Mouse (Mus musculus) heart, adult 2 months (tissue): ENCODE measurements around the gene Doc2g. TPM values are rescaled to one million over a fixed set of nuclear protein-coding genes. Genes with fewer than 3 reads are reported as not detected.
"Not testable (repeated sequence)": the region's sequence is repeated elsewhere in the genome, so short reads cannot be mapped to it uniquely, and the experiment has no call there.

Experiments used
- DNase-seq, 2 experiments: peaks; one replicate each; pipeline ENCODE4 v3.0.0; 2021
- H3K27ac ChIP-seq: fragments of 200-600 bp; 2 replicates; pipeline ENCODE4 v1.8.1; 2022
- H3K27me3 ChIP-seq: fragments of 200-500 bp; 2 replicates; pipeline ENCODE4 v1.6.1; 2012; ENCODE audit warnings: mild to moderate bottlenecking, low read length, inconsistent platforms, mixed read lengths; ENCODE audit not compliant: control insufficient read depth, insufficient read depth
- H3K36me3 ChIP-seq: fragments of 200-500 bp; 2 replicates; pipeline ENCODE4 v1.6.1; 2012; ENCODE audit warnings: low read length, inconsistent platforms; ENCODE audit not compliant: control insufficient read depth, insufficient read depth
- H3K4me1 ChIP-seq: fragments of 200-500 bp; 2 replicates; pipeline ENCODE4 v1.6.1; 2011; ENCODE audit warnings: low read length; ENCODE audit not compliant: control insufficient read depth, insufficient read depth
- H3K4me3 ChIP-seq: fragments of 200-600 bp; 2 replicates; pipeline ENCODE4 v1.8.1; 2022
- H3K79me2 ChIP-seq: fragments of 200-500 bp; replicated peaks from 2 replicates; pipeline ENCODE4 v1.6.1; 2012; ENCODE audit warnings: mild to moderate bottlenecking, inconsistent platforms, low read length, moderate library complexity, mixed read lengths; ENCODE audit not compliant: control insufficient read depth, insufficient read depth
- H3K9ac ChIP-seq: fragments of 200-500 bp; 2 replicates; pipeline ENCODE4 v1.6.1; 2012; ENCODE audit warnings: low read depth, mild to moderate bottlenecking, control low read depth, inconsistent platforms, low read length, mixed read lengths
- CTCF ChIP-seq: fragments of 200-600 bp; IDR thresholded peaks from 2 replicates; pipeline ENCODE4 v1.8.1; 2022; ENCODE audit warnings: antibody characterized with exemption, mild to moderate bottlenecking, moderate library complexity
- EP300 ChIP-seq: fragments of 200-500 bp; IDR thresholded peaks from 2 replicates; pipeline ENCODE4 v1.6.1; 2011; ENCODE audit warnings: low read depth, low read length, control low read depth; ENCODE audit not compliant: insufficient read depth
- POLR2A ChIP-seq: fragments of 200-500 bp; IDR thresholded peaks from 2 replicates; pipeline ENCODE4 v1.6.1; 2011; ENCODE audit warnings: mild to moderate bottlenecking, low read depth, low read length, control low read depth; ENCODE audit not compliant: insufficient read depth
- WGBS: fragments of 180-500 bp; shearing (Covaris S2); methylation state at CpG from one replicate; pipeline ENCODE4 v1.1.7; 2018; 5-methylcytosine and 5-hydroxymethylcytosine counted together
- intact Hi-C: fragments of 180-260 bp; cut with DNase I; formaldehyde crosslinking; loops from one replicate; pipeline ENCODE4 v1.15.1; 2025
- polyA plus RNA-seq: library from polyadenylated mRNA; depleted of rRNA; stranded (reverse); fragments of >200 nt; gene quantifications from 2 replicates; pipeline ENCODE4 v1.2.3, GENCODE M21; 2012
- total RNA-seq, 2 experiments: library from RNA; stranded (reverse); gene quantifications; 2 replicates each; pipeline ENCODE4 v1.2.3; 2021

Doc2g gene
- total and polyA plus RNA-seq, 3 experiments: 193 to 597 (median 236) TPM

GRCm38 (mm10) chr19:3972229-3972628, 30.9 kb upstream of the Doc2g start, which contains the start of gene Aldh3b2:
Gene Aldh3b2 (plus strand): TSS chr19:3972328.
- Histone ChIP-seq H3K79me2 (no peaks in the 10 kb centered on the region), H3K27ac (no peak within 1 kb of the TSS), H3K4me3 (no peak within 1 kb of the TSS), H3K27me3 (no peaks in the 10 kb centered on the region), H3K36me3 (no peaks in the 10 kb centered on the region), H3K9ac (no peak within 1 kb of the TSS), H3K4me1 (no peaks in the 10 kb centered on the region)
- intact Hi-C loops: no loop called here
- TF ChIP-seq POLR2A (no peak), CTCF (no peak), EP300 (no peak)
- 63% methylated on average over 9 of the region's 9 CpGs for WGBS
- DNase-seq: no peak

- H3K27ac ChIP-seq, H3K4me3 ChIP-seq, H3K9ac ChIP-seq, DNase-seq, H3K27me3 ChIP-seq, H3K79me2 ChIP-seq, H3K4me1 ChIP-seq, intact Hi-C loops, H3K36me3 ChIP-seq: not testable (repeated sequence)
- 81% methylated on average over 6 of the region's 6 CpGs for WGBS
Measured at GRCm38 (mm10) chr19:3974608-3975007, 28.5 kb upstream of the Doc2g start.

- TF ChIP-seq CTCF: no peak
- TF ChIP-seq EP300: no peak
- TF ChIP-seq POLR2A: no peak
- Histone ChIP-seq H3K79me2 (no peaks in the 10 kb centered on the region), H3K9ac (no peak overlapping the region), H3K4me3 (no peak overlapping the region), H3K27ac (no peak overlapping the region), H3K36me3 (no peaks in the 10 kb centered on the region), H3K27me3 (no peaks in the 10 kb centered on the region), H3K4me1 (peaks cover 1% of the 10 kb centered on the region; the same call in 1 of the 2 replicates)
- intact Hi-C loops: no loop called here
- WGBS: 79% methylated on average over 2 of the region's 2 CpGs
- DNase-seq: no peak
Measured at GRCm38 (mm10) chr19:3975866-3976265, 27.2 kb upstream of the Doc2g start.

GRCm38 (mm10) chr19:3980309-3980708, 22.8 kb upstream of the Doc2g start:
- peak; percentile 93 for TF ChIP-seq CTCF
- no peak for TF ChIP-seq POLR2A
- DNase-seq: peak; percentile 65 to 67
- WGBS: 11% methylated on average over 4 of the region's 4 CpGs
- Histone ChIP-seq H3K4me3 (no peak overlapping the region), H3K36me3 (no peaks in the 10 kb centered on the region), H3K27ac (no peak overlapping the region), H3K4me1 (peaks cover 10% of the 10 kb centered on the region), H3K79me2 (no peaks in the 10 kb centered on the region), H3K9ac (no peak overlapping the region), H3K27me3 (no peaks in the 10 kb centered on the region)
- intact Hi-C loops: loop anchor here (1.0 to 10.0 kb wide), 5 partner anchors 34 to 376 kb away; partner anchors contain the start of gene Chka

- H3K9ac ChIP-seq: no peak overlapping the region
- peaks cover 15% of the 10 kb centered on the region for H3K4me1 ChIP-seq
- H3K79me2 ChIP-seq: no peaks in the 10 kb centered on the region
- H3K27me3 ChIP-seq: no peaks in the 10 kb centered on the region
- intact Hi-C loops: loop anchor here (1.0 to 10.0 kb wide), 5 partner anchors 35 to 376 kb away; partner anchors contain the start of gene Chka
- no peak overlapping the region for H3K27ac ChIP-seq
- no peak for DNase-seq
- TF ChIP-seq CTCF (no peak), EP300 (no peak), POLR2A (no peak)
- no peak overlapping the region for H3K4me3 ChIP-seq
- no peaks in the 10 kb centered on the region for H3K36me3 ChIP-seq
- 70% methylated on average over 9 of the region's 9 CpGs for WGBS
Measured at GRCm38 (mm10) chr19:3980917-3981316, 22.2 kb upstream of the Doc2g start.

- 65% methylated on average over 9 of the region's 9 CpGs for WGBS
- Histone ChIP-seq H3K4me1 (peaks cover 27% of the 10 kb centered on the region), H3K4me3 (no peak overlapping the region), H3K27ac (no peak overlapping the region), H3K9ac (no peak overlapping the region), H3K27me3 (no peaks in the 10 kb centered on the region), H3K79me2 (no peaks in the 10 kb centered on the region), H3K36me3 (peaks cover 3% of the 10 kb centered on the region; the same call in 1 of the 2 replicates)
- TF ChIP-seq POLR2A (no peak), CTCF (no peak), EP300 (no peak)
- intact Hi-C loops: loop anchor here (5.0 to 10.0 kb wide), 4 partner anchors 131 to 379 kb away; partner anchors contain the start of gene Chka
- DNase-seq: no peak
Measured at GRCm38 (mm10) chr19:3983527-3984200, 19.4 kb upstream of the Doc2g start.
